ENCODE assay signal across 11 mouse cellular contexts in genomic region chr6:52176391-52176790, GRCm38 (mm10). TPM values are rescaled to one million over a fixed set of nuclear protein-coding genes. Genes with fewer than 3 reads are reported as not detected.
DNase-seq lines count a peak whose midpoint lies in the region; ATAC-seq and TF ChIP-seq lines count a peak whose summit lies in the region.
"Had no signal": no experiment of that assay in that cellular context is flagged by ENCODE, and none has a peak within 500 bp of the region (broad histone marks: within the 10 kb centered on the region; RNA-seq: fewer than 3 reads in every experiment).

No protein-coding gene starts in this region.

- peak overlapping the region; percentile 65 for H3K9ac ChIP-seq in lung, postnatal 0 days (replicated peaks; ENCODE audit: low read depth)
- H3K9ac ChIP-seq in limb, embryonic 13.5 days = peak overlapping the region; percentile 63; the same call in 1 of the 2 replicates
- peak overlapping the region; percentile 89 for H3K9ac ChIP-seq in stomach, postnatal 0 days (ENCODE audit: low read length)

- peaks cover 3% of the 10 kb centered on the region; the same call in 1 of the 2 replicates for H3K27me3 ChIP-seq in lung, postnatal 0 days (replicated peaks; ENCODE audit: insufficient read depth, low read length)
- peaks cover 66% of the 10 kb centered on the region for H3K27me3 ChIP-seq in limb, embryonic 13.5 days
- H3K27me3 ChIP-seq in stomach, postnatal 0 days (ENCODE audit: control insufficient read depth, insufficient read depth, low read length) = no peaks in the 10 kb centered on the region

- TF ChIP-seq CTCF in lung, postnatal 0 days (IDR thresholded peaks at IDR 0.05) = no peak
- TF ChIP-seq CTCF in stomach, postnatal 0 days (IDR thresholded peaks at IDR 0.05; ENCODE audit: low read depth) = no peak
- TF ChIP-seq CTCF in left cerebral cortex, adult 2 months (IDR thresholded peaks at IDR 0.05) = no peak

- H3K4me2 ChIP-seq in lung, postnatal 0 days (replicated peaks; ENCODE audit: low read depth, low read length) = peak overlapping the region; percentile 62
- peak overlapping the region; percentile 70 for H3K4me2 ChIP-seq in limb, embryonic 13.5 days (replicated peaks)
- H3K4me2 ChIP-seq in stomach, postnatal 0 days (replicated peaks; ENCODE audit: low read depth) = peak overlapping the region; percentile 75

- no peaks in the 10 kb centered on the region for H3K4me1 ChIP-seq in lung, postnatal 0 days (ENCODE audit: insufficient read depth, low read depth, low read length)
- H3K4me1 ChIP-seq in limb, embryonic 13.5 days = peaks cover 80% of the 10 kb centered on the region
- 0 out of 2 replicates have a peak, but pooled peaks cover 2% of the 10 kb centered on the region for H3K4me1 ChIP-seq in stomach, postnatal 0 days (replicated peaks; ENCODE audit: control insufficient read depth, insufficient read depth)

- no peak for TF ChIP-seq EP300 in lung, postnatal 0 days (IDR thresholded peaks at IDR 0.05)
- TF ChIP-seq EP300 in stomach, postnatal 0 days (optimal IDR thresholded peaks at IDR 0.05) = no peak

- no peaks in the 10 kb centered on the region for H3K36me3 ChIP-seq in lung, postnatal 0 days (ENCODE audit: insufficient read depth, low read length)
- H3K36me3 ChIP-seq in limb, embryonic 13.5 days = peaks cover 3% of the 10 kb centered on the region; the same call in 1 of the 2 replicates
- H3K36me3 ChIP-seq in stomach, postnatal 0 days (ENCODE audit: control insufficient read depth, insufficient read depth, low read length) = no peaks in the 10 kb centered on the region

- 4% methylated on average over 6 of the region's 6 CpGs for WGBS in lung, postnatal 0 days
- 7% methylated on average over 6 of the region's 6 CpGs for WGBS in limb, embryonic 13.5 days
- 8% methylated on average over 6 of the region's 6 CpGs for WGBS in stomach, postnatal 0 days

- no peak for ATAC-seq in lung, postnatal 0 days
- no peak for ATAC-seq in limb, embryonic 13.5 days (ENCODE audit: low FRiP score, low read depth)
- no peak for ATAC-seq in stomach, postnatal 0 days (ENCODE audit: low FRiP score, low TSS enrichment)

- H3K4me3 ChIP-seq in lung, postnatal 0 days (ENCODE audit: low read depth, low read length) = peak overlapping the region; percentile 56
- H3K4me3 ChIP-seq in limb, embryonic 13.5 days = peak overlapping the region; percentile 47
- H3K4me3 ChIP-seq in stomach, postnatal 0 days (ENCODE audit: low read depth, low read length) = peak overlapping the region; percentile 63
- no peak overlapping the region for H3K4me3 ChIP-seq in left cerebral cortex, adult 2 months
- H3K4me3 ChIP-seq: myocyte had no signal

- intact Hi-C loops in left cerebral cortex, adult 2 months (cut with DNase I) = no loop called here

- H3K9me3 ChIP-seq in lung, postnatal 0 days (ENCODE audit: low read length) = no peaks in the 10 kb centered on the region
- no peaks in the 10 kb centered on the region for H3K9me3 ChIP-seq in limb, embryonic 13.5 days
- no peaks in the 10 kb centered on the region for H3K9me3 ChIP-seq in stomach, postnatal 0 days (ENCODE audit: control insufficient read depth, low read length)

- peak overlapping the region; percentile 89 for H3K27ac ChIP-seq in lung, postnatal 0 days (ENCODE audit: low read length)
- H3K27ac ChIP-seq in limb, embryonic 13.5 days = no peak overlapping the region
- H3K27ac ChIP-seq in stomach, postnatal 0 days (replicated peaks) = peak overlapping the region; percentile 95
- no peak overlapping the region for H3K27ac ChIP-seq in left cerebral cortex, adult 2 months

- peak; percentile 52 for DNase-seq in embryo, embryonic 10 days (ENCODE audit: low spot score)
- DNase-seq in embryo, embryonic 10.5 days (ENCODE audit: low spot score) = no peak
- no peak for DNase-seq in lung, postnatal 0 days (ENCODE audit: low spot score)
- no peak for DNase-seq in lung, postnatal 25 days (ENCODE audit: low spot score)
- peak; percentile 13 for DNase-seq in stomach, postnatal 0 days (ENCODE audit: low spot score)
- DNase-seq in left cerebral cortex, adult 2 months (ENCODE audit: extremely low spot score in 1 of 2, low spot score in 2 of 2) = no peak
- DNase-seq in layer of hippocampus, adult 11-12 months (ENCODE audit: low spot score) = no peak

RNA-seq across cellular contexts. Expression of gene 5730596B20Rik, which starts 0.9 kb away (rescaled TPM):
- polyA plus RNA-seq in lung, postnatal 0 days (2015; fragmentation: Nextera tagmentation; extraction: Ambion mirVana) = 1.5 and 1.6 TPM in 2 replicates
- polyA plus RNA-seq in limb, embryonic 13.5 days (2015; fragmentation: Nextera tagmentation; extraction: Ambion mirVana) = 0.66 and 0.71 TPM in 2 replicates
- 0.90 and 0.99 TPM in 2 replicates for polyA plus RNA-seq in stomach, postnatal 0 days (2015; fragmentation: Nextera tagmentation; extraction: Ambion mirVana)
- not detected for total RNA-seq in left cerebral cortex, adult 2 months (2021)
- total RNA-seq: hematopoietic stem cell, adult 5-6 weeks; left cerebral cortex, postnatal 36 days had no signal

RNA-seq across cellular contexts. Expression of gene Hoxa2, which starts 11.8 kb away (rescaled TPM):
- polyA plus RNA-seq in lung, postnatal 0 days (2015; fragmentation: Nextera tagmentation; extraction: Ambion mirVana) = 7.2 and 8.2 TPM in 2 replicates
- 1.5 and 2.5 TPM in 2 replicates for polyA plus RNA-seq in limb, embryonic 13.5 days (2015; fragmentation: Nextera tagmentation; extraction: Ambion mirVana)
- 5.1 and 5.3 TPM in 2 replicates for polyA plus RNA-seq in stomach, postnatal 0 days (2015; fragmentation: Nextera tagmentation; extraction: Ambion mirVana)
- not detected for total RNA-seq in left cerebral cortex, adult 2 months (2021)
- total RNA-seq: left cerebral cortex, postnatal 36 days had no signal

RNA-seq across cellular contexts. Expression of gene Hoxa4, which starts 15.2 kb away (rescaled TPM):
- 3.7 and 3.9 TPM in 2 replicates for polyA plus RNA-seq in lung, postnatal 0 days (2015; fragmentation: Nextera tagmentation; extraction: Ambion mirVana)
- 0.52 and 0.96 TPM in 2 replicates for polyA plus RNA-seq in limb, embryonic 13.5 days (2015; fragmentation: Nextera tagmentation; extraction: Ambion mirVana)
- 2.5 and 2.6 TPM in 2 replicates for polyA plus RNA-seq in stomach, postnatal 0 days (2015; fragmentation: Nextera tagmentation; extraction: Ambion mirVana)
- total RNA-seq in left cerebral cortex, adult 2 months (2021) = not detected
- total RNA-seq: left cerebral cortex, postnatal 36 days had no signal

RNA-seq across cellular contexts. Expression of gene Hoxa1, which starts 18.3 kb away (rescaled TPM):
- 0.65 and 1.0 TPM in 2 replicates for polyA plus RNA-seq in lung, postnatal 0 days (2015; fragmentation: Nextera tagmentation; extraction: Ambion mirVana)
- polyA plus RNA-seq in limb, embryonic 13.5 days (2015; fragmentation: Nextera tagmentation; extraction: Ambion mirVana) = 1.1 and 1.5 TPM in 2 replicates
- polyA plus RNA-seq in stomach, postnatal 0 days (2015; fragmentation: Nextera tagmentation; extraction: Ambion mirVana) = 0.35 and 0.56 TPM in 2 replicates
- total RNA-seq in left cerebral cortex, adult 2 months (2021) = not detected
- total RNA-seq: hematopoietic stem cell, adult 5-6 weeks; left cerebral cortex, postnatal 36 days had no signal

RNA-seq across cellular contexts. Expression of gene Hoxa5, which starts 28.0 kb away (rescaled TPM):
- polyA plus RNA-seq in lung, postnatal 0 days (2015; fragmentation: Nextera tagmentation; extraction: Ambion mirVana) = 39.7 and 40.3 TPM in 2 replicates
- 4.8 and 5.3 TPM in 2 replicates for polyA plus RNA-seq in limb, embryonic 13.5 days (2015; fragmentation: Nextera tagmentation; extraction: Ambion mirVana)
- polyA plus RNA-seq in stomach, postnatal 0 days (2015; fragmentation: Nextera tagmentation; extraction: Ambion mirVana) = 8.4 and 8.9 TPM in 2 replicates
- not detected for total RNA-seq in left cerebral cortex, adult 2 months (2021)
- total RNA-seq: left cerebral cortex, postnatal 36 days had no signal

Comparison
In these comparisons a context has a peak if more than half of its experiments do, and no peak if none do; other contexts are left out.
1. DNase-seq: peak in embryo, embryonic 10 days (single experiment) and stomach, postnatal 0 days (single experiment); none in embryo, embryonic 10.5 days (single experiment), lung, postnatal 0 days (single experiment), lung, postnatal 25 days (single experiment), left cerebral cortex, adult 2 months (0 of 2) and layer of hippocampus, adult 11-12 months (single experiment).
2. H3K27ac ChIP-seq: peak in lung, postnatal 0 days (single experiment) and stomach, postnatal 0 days (single experiment); none in limb, embryonic 13.5 days (single experiment) and left cerebral cortex, adult 2 months (single experiment).
3. Peak in every context shown above with its lines, with median percentiles within 50 percentile points of each other: H3K4me2 ChIP-seq and H3K9ac ChIP-seq.